Mouse (Mus musculus) MEL (cell line): ENCODE measurements around the gene Olfr1370. TPM values are rescaled to one million over a fixed set of nuclear protein-coding genes. Genes with fewer than 3 reads are reported as not detected.
"Not testable (repeated sequence)": the region's sequence is repeated elsewhere in the genome, so short reads cannot be mapped to it uniquely, and the experiment has no call there.

Experiments used
- DNase-seq: peaks from one replicate; pipeline ENCODE4 v3.0.0; 2011; ENCODE audit warnings: low read depth, low spot score
- H3K27ac ChIP-seq: 2 replicates; pipeline ENCODE4 v1.5.1; 2012; ENCODE audit warnings: low read depth, mild to moderate bottlenecking, control low read depth, low read length, moderate library complexity; ENCODE audit not compliant: control insufficient read depth
- H3K27me3 ChIP-seq, 2 experiments: fragments of 150-350 bp in 1 of 2; sonication (generic) in 1 of 2; 2 replicates each; pipeline ENCODE4 v1.6.1; 2012; ENCODE audit warnings: low read length in 2 of 2, mild to moderate bottlenecking in 2 of 2, improper control_type of control experiment in 1 of 2, moderate library complexity in 1 of 2; ENCODE audit not compliant: insufficient read depth in 2 of 2, control insufficient read depth in 1 of 2
- H3K36me3 ChIP-seq, 2 experiments: 2 replicates each; pipeline ENCODE4 v1.6.1; 2012 to 2014; ENCODE audit warnings: low read length in 2 of 2, improper control_type of control experiment in 1 of 2, inconsistent platforms in 1 of 2, mild to moderate bottlenecking in 1 of 2; ENCODE audit not compliant: insufficient read depth in 2 of 2, control insufficient read depth in 1 of 2
- H3K4me1 ChIP-seq, 2 experiments: fragments of 150-350 bp in 1 of 2; sonication (generic) in 1 of 2; 2 replicates each; pipeline ENCODE4 v1.6.1; 2012; ENCODE audit warnings: low read length in 2 of 2, improper control_type of control experiment in 1 of 2, mild to moderate bottlenecking in 1 of 2; ENCODE audit not compliant: insufficient read depth in 2 of 2, control insufficient read depth in 1 of 2
- H3K4me3 ChIP-seq, 2 experiments: fragments of 150-350 bp in 1 of 2; sonication (generic) in 1 of 2; 2 replicates each; pipeline ENCODE4 v1.5.1; 2012; ENCODE audit warnings: low read depth in 2 of 2, low read length in 2 of 2, mild to moderate bottlenecking in 2 of 2, moderate library complexity in 2 of 2, control low read depth in 1 of 2, improper control_type of control experiment in 1 of 2; ENCODE audit not compliant: control insufficient read depth in 1 of 2, insufficient read depth in 1 of 2
- H3K79me2 ChIP-seq: 2 replicates; pipeline ENCODE4 v1.6.1; 2012; ENCODE audit warnings: mild to moderate bottlenecking, low read length, moderate library complexity; ENCODE audit not compliant: control insufficient read depth, poor library complexity, insufficient read depth
- H3K9ac ChIP-seq: 2 replicates; pipeline ENCODE4 v1.6.1; 2012; ENCODE audit warnings: low read depth, mild to moderate bottlenecking, control low read depth, low read length, moderate library complexity; ENCODE audit not compliant: control insufficient read depth, poor library complexity, severe bottlenecking
- H3K9me3 ChIP-seq: fragments of 150-350 bp; sonication (generic); replicated peaks from 2 replicates; pipeline ENCODE4 v1.6.1; 2012; ENCODE audit warnings: mild to moderate bottlenecking, low read length, improper control_type of control experiment, moderate library complexity; ENCODE audit not compliant: insufficient read depth
- BHLHE40 ChIP-seq: IDR thresholded peaks from 2 replicates; pipeline ENCODE4 v1.6.1; 2012; ENCODE audit warnings: low read depth, mild to moderate bottlenecking, inconsistent platforms, low read length, improper control_type of control experiment, borderline replicate concordance
- EP300 ChIP-seq, 2 experiments: IDR thresholded peaks; 2 replicates each; pipeline ENCODE4 v1.6.1; 2011; ENCODE audit warnings: improper control_type of control experiment in 2 of 2, low read length in 2 of 2, low read depth in 1 of 2, mild to moderate bottlenecking in 1 of 2
- GATA1 ChIP-seq: IDR thresholded peaks from 2 replicates; pipeline ENCODE4 v1.6.1; 2011; ENCODE audit warnings: low read depth, low read length, improper control_type of control experiment
- MAZ ChIP-seq: IDR thresholded peaks from 2 replicates; pipeline ENCODE4 v1.6.1; 2012; ENCODE audit warnings: low read depth, mild to moderate bottlenecking, inconsistent platforms, low read length, improper control_type of control experiment
- NRF1 ChIP-seq: IDR thresholded peaks from 2 replicates; pipeline ENCODE4 v1.6.1; 2014; ENCODE audit warnings: low read depth, mild to moderate bottlenecking, inconsistent platforms, low read length, improper control_type of control experiment, moderate library complexity; ENCODE audit not compliant: poor library complexity, insufficient read depth, severe bottlenecking
- SMC3 ChIP-seq: IDR thresholded peaks from 2 replicates; pipeline ENCODE4 v1.6.1; 2011; ENCODE audit warnings: low read depth, low read length, improper control_type of control experiment
- TBP ChIP-seq: IDR thresholded peaks from 2 replicates; pipeline ENCODE4 v1.8.0; 2011; ENCODE audit warnings: low read depth, low read length, improper control_type of control experiment
- TCF12 ChIP-seq: IDR thresholded peaks from 2 replicates; pipeline ENCODE4 v1.6.1; 2014; ENCODE audit warnings: low read depth, mild to moderate bottlenecking, inconsistent platforms, low read length, improper control_type of control experiment, moderate library complexity
- USF1 ChIP-seq: IDR thresholded peaks from 2 replicates; pipeline ENCODE4 v1.6.1; 2014; ENCODE audit warnings: low read depth, mild to moderate bottlenecking, inconsistent platforms, low read length, improper control_type of control experiment, moderate library complexity
- USF2 ChIP-seq, 2 experiments: IDR thresholded peaks; 2 replicates each; pipeline ENCODE4 v1.6.1; 2011 to 2012; ENCODE audit warnings: improper control_type of control experiment in 2 of 2, low read length in 2 of 2, borderline replicate concordance in 1 of 2, inconsistent platforms in 1 of 2, low read depth in 1 of 2, mild to moderate bottlenecking in 1 of 2; ENCODE audit not compliant: insufficient read depth in 1 of 2
- ZC3H11A ChIP-seq: IDR thresholded peaks from 2 replicates; pipeline ENCODE4 v1.6.1; 2012; ENCODE audit warnings: low read depth, mild to moderate bottlenecking, inconsistent platforms, low read length, improper control_type of control experiment
- polyA plus RNA-seq, 2 experiments: library from polyadenylated mRNA; stranded (reverse) in 1 of 2; unstranded in 1 of 2; fragments of >175 nt in 1 of 2; fragments of >200 nt in 1 of 2; gene quantifications; 2 replicates each; pipeline versions ENCODE4 v1.2.1 to v1.2.4; 2012; ENCODE audit warnings: low replicate concordance in 2 of 2, low read depth in 1 of 2; ENCODE audit not compliant: insufficient read length in 2 of 2, insufficient read depth in 1 of 2, missing spikeins in 1 of 2
- total RNA-seq: library from RNA; depleted of rRNA; stranded (reverse); fragments of 300-350 nt; gene quantifications from 2 replicates; pipeline ENCODE4 v1.2.3, GENCODE M21; 2012; rRNA removed

The Olfr1370 gene
- total RNA-seq (not detected in 2 replicates), polyA plus RNA-seq (not detected)

DNA sequence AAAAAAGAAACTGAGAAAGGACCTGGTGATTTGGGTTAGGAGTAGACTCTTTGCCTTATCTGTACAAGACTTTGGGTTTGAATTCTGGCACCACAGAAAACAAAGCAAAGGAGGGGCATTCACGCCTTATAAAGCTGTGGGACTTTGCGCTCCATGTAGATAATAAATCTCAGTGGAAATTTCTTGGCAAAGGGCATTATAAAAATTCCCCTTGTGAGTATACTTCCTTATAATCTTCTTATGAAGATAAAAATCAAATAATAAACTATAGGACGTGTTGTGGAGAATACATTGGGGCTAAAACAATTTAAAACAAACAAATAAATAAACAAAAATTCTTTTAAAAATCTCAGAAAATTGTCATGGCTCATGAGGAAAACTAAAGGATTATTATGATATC is at the start of gene Olfr1370:
Gene Olfr1370 (minus strand): TSS at position 101 of the 400 bp plus-strand sequence.
- no peaks in the 10 kb centered on the region for H3K4me1 ChIP-seq
- H3K79me2 ChIP-seq: no peaks in the 10 kb centered on the region
- TF ChIP-seq GATA1: no peak
- no peak for TF ChIP-seq SMC3
- TF ChIP-seq NRF1: no peak
- no peak for TF ChIP-seq ZC3H11A
- no peak for TF ChIP-seq BHLHE40
- TF ChIP-seq USF2 (IDR thresholded peaks at IDR 0.05; ENCODE audit: borderline replicate concordance in 1 of 2, insufficient read depth in 1 of 2, low read depth in 1 of 2, low read length in 2 of 2): no peak
- no peak for TF ChIP-seq USF1
- no peak for TF ChIP-seq TBP
- H3K27ac ChIP-seq: no peak within 1 kb of the TSS
- H3K9me3 ChIP-seq: no peaks in the 10 kb centered on the region
- H3K27me3 ChIP-seq: no peaks in the 10 kb centered on the region; a peak in 1 of 4 replicates
- H3K36me3 ChIP-seq: no peaks in the 10 kb centered on the region
- no peak within 1 kb of the TSS for H3K4me3 ChIP-seq
- no peak for DNase-seq
- no peak within 1 kb of the TSS for H3K9ac ChIP-seq

DNA sequence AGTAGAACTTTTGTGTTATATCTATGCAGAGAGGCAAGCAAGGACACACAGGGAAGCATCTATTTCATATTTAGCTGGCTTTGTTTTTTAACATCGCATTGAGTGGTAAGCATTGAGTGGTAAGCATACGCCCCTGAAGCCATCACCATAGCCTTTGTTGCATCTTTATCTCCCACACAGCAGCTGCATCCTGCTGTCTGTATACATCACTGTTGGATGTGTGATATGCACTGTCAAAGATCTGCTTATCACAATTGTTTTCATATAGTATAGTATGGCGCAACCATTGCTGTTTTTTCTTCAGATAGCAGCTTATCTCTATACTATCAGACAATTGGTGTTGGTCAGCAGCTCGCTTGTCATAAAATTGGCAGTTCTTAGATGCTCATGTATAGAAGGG is 39.4 kb upstream of the Olfr1370 start:
- Histone ChIP-seq H3K9me3 (no peaks in the 10 kb centered on the region), H3K4me1 (no peaks in the 10 kb centered on the region), H3K27me3 (no peaks in the 10 kb centered on the region), H3K36me3 (no peaks in the 10 kb centered on the region), H3K79me2 (no peaks in the 10 kb centered on the region), H3K4me3 (no peak overlapping the region), H3K27ac (no peak overlapping the region), H3K9ac (no peak overlapping the region)
- DNase-seq: peak; percentile 12
- TF ChIP-seq MAZ (no peak), EP300 (IDR thresholded peaks at IDR 0.05; ENCODE audit: low read depth in 1 of 2, low read length in 2 of 2) (0 out of 4 replicates have a peak, but pooled peaks have one; percentile 12 to 17), TCF12 (peak; percentile 53; the same call in 1 of the 2 replicates)

DNA sequence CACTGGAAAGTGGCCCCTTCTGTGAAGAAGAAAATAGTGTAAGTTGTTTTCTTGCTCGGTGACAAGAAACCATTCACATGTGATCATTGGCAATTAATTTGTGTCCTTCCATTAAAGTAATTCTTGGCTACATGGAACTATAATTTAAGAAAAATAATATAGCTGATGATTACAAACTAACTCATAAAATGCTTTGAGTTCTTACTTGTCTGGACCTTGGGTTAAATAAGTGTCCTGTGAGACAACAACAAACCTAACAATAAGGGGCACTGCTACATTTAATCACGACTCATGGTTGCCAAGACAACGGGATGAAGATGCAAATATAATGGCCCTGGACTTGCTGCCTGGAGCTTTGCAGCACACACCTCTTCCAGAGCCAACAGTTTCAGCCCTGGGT is 36.4 kb upstream of the Olfr1370 start, which contains the start of gene Olfr1369-ps1:
Gene Olfr1369-ps1 (plus strand): TSS at position 301 of the 400 bp plus-strand sequence.
- not testable (repeated sequence) for H3K4me3 ChIP-seq, H3K27ac ChIP-seq, H3K9ac ChIP-seq, H3K27me3 ChIP-seq, DNase-seq, H3K36me3 ChIP-seq, H3K4me1 ChIP-seq, H3K79me2 ChIP-seq, H3K9me3 ChIP-seq
